Mouse (Mus musculus): ENCODE measurements around the gene Kctd21. TPM values are rescaled to one million over a fixed set of nuclear protein-coding genes. Genes with fewer than 3 reads are reported as not detected.

The Kctd21 gene
- total RNA-seq, 2 experiments from 2014 or later, result 0.92 to 1.1 TPM

DNA sequence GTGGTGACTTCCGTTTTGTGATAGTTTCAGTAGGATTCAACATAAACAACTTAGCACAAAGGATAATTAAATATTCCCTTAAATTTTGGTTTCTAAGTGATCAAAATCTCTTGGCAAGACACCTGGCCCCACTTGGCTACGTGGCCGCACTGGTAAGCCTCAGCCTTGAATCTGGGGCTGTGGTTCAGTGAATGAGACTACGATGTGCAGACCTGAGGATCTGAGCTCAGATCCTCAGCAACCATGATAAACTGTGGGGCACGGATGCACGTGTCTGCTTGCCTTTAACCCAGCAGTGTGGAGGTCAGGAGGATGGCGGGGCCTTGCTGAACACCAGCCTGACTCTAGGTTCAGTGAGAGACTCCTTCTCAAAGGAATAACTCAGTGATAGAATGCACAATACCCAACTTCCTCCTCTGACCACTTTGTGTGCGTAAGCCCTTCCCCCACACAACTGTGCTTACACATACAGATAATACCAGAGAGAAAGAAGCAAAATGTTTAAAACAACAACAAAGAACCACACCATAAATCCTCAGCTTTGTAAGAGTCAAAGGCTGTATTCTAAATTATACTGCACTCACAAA is 55.5 kb downstream of the Kctd21 start:
- DNase-seq, result no peak

DNA sequence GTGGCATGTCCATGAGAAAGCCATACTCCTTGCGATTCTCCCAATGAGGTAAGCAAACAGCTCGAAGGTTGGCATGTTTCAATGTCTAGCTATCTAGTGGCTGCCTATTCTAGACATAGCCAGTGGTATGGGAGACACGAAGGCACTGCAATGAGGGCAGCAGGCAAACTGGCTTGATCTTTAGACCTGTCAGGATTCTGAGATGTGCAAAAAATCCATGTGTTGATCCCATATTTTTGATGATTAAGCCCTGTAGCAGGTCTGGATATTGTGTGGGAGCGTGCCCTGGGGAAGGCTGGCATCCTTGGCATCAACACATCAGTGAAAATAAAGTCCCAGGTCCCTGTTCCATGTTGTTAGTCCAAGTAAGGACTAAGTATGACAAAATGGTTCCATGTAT is 56.4 kb downstream of the Kctd21 start:
- no peak for DNase-seq

GRCm38 (mm10) chr7:97391293-97392078 is 59.4 kb downstream of the Kctd21 start:
- no peak for DNase-seq

DNA sequence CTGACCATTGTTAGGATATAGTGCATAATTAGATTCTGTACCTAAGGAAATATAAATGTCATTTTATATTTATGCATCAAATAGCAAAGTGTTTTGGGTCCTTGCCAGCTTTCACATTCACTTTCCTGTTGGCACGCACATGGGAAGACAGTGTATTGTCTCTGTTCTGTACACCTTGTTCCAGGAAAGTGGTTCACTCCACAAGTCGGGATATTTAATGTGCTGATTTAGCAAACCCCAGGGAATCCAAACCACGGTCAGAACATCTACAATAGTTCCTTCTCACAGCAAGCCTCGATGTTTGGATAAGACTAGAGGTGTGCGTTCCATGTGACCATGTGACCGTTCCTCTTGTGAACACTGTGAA is 59.9 kb downstream of the Kctd21 start:
- no peak for DNase-seq

DNA sequence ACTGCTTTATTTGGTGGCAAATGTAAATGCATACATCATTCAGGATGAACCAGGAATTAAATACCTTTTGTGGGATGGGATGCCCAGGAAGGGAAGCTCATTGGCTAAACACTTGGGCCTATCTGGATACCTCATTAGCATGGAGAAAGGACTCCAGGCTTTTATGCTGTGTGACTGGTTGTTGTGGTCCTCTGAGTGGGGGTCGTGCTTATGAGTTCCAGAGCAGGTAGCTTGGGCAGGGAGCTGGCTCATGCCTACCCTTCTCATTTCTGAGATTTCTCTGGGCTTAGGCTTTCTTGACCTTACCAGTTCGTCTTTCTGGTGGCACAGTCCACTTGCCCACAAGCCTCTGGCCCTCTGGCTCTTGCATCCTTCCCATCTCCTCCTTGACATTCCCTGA is 62.2 kb downstream of the Kctd21 start:
- DNase-seq, result no peak

DNA sequence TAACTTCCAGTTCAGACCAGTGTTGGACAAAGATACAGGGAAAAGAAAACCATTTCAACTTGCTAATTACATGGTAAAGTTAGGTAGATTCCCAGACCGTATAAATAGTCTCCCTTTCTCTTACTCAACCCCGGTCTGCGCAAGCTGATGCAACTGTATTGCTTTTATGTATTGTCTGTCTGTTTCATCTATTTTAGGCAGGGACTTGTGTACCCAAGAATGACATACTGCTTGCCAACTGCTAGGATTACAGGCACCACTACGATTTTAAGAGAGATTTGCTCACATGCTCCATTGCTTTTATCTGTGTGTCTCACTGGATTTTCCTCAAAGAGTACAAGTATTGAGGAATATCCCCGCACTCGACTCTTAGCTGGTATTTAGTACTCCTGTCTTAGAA is 66.8 kb downstream of the Kctd21 start:
- no peak for DNase-seq

Other genes with a start within 250 kb of the Kctd21 start
- 1 to 10 TPM in 1 of 2 experiments, under 1 TPM in 1; 0.60 to 1.5 TPM for gene Usp35, start 307 bp upstream of the Kctd21 start, total RNA-seq (2021)
- 10 to 100 TPM; 12.5 to 13.4 TPM for gene Alg8, start 39.3 kb downstream of the Kctd21 start, total RNA-seq (2021)
- gene Ndufc2, start 67.7 kb downstream of the Kctd21 start, total RNA-seq (2021), result 100 to 1,000 TPM; 507 TPM
- gene Thrsp, start 85.4 kb downstream of the Kctd21 start, total RNA-seq (2021), result 1 to 10 TPM; 4.3 to 6.4 TPM
- under 1 TPM; 0.36 to 0.50 TPM for gene Kctd14, start 119.0 kb downstream of the Kctd21 start, total RNA-seq (2021)
- gene Ints4, start 148.6 kb downstream of the Kctd21 start, total RNA-seq (2021), result 10 to 100 TPM; 46.4 to 48.9 TPM
- gene Aamdc, start 247.2 kb downstream of the Kctd21 start, total RNA-seq (2021), result 10 to 100 TPM; 31.4 to 31.8 TPM
- 10 to 100 TPM; 18.8 to 19.6 TPM for gene Rsf1, start 247.6 kb downstream of the Kctd21 start, total RNA-seq (2021)

Data from heart, postnatal 4 days (tissue).